Mouse (Mus musculus) neutrophil, adult 59 days (primary cell): Measurements from ENCODE around the gene Spin4. TPM values are rescaled to one million over a fixed set of nuclear protein-coding genes. Genes with fewer than 3 reads are reported as not detected.

Experiments
- total RNA-seq, 2 experiments: library from RNA; stranded (reverse); gene quantifications; 1 replicate in 1 of 2; 2 replicates in 1 of 2; pipeline ENCODE4 v1.2.4; 2023

Spin4 gene
- under 1 TPM; 0.18 TPM for total RNA-seq

GRCm38 (mm10) chrX:95026361-95026892 lies at the start of gene Spin4:
Gene Spin4 (minus strand): TSS chrX:95026682.

Other genes starting within 250 kb of the Spin4 start
- gene Arhgef9, start 170.2 kb upstream of the Spin4 start, total RNA-seq: not detected